Mouse (Mus musculus) lung, postnatal 36 days (tissue): ENCODE measurements around the gene Ndufc1.
"Not testable (repeated sequence)": the region's sequence is repeated elsewhere in the genome, so short reads cannot be mapped to it uniquely, and the experiment has no call there.

Source experiments
- DNase-seq: peaks from one replicate; pipeline ENCODE4 v3.0.0; 2022; ENCODE audit warnings: mixed read lengths

Gene Ndufc1

GRCm38 (mm10) chr3:51408561-51409183, at the start of gene Ndufc1:
Gene Ndufc1 (minus strand): TSS chr3:51408988.
- peak; percentile 98 for DNase-seq

GRCm38 (mm10) chr3:51434871-51435595, 26.2 kb upstream of the Ndufc1 start:
- DNase-seq, result no peak

- not testable (repeated sequence) for DNase-seq
Observed at GRCm38 (mm10) chr3:51434364-51434763, 25.6 kb upstream of the Ndufc1 start.

- DNase-seq, result no peak
Observed at GRCm38 (mm10) chr3:51425394-51425793, 16.6 kb upstream of the Ndufc1 start.

- DNase-seq, result no peak
Observed at GRCm38 (mm10) chr3:51421921-51422320, 13.1 kb upstream of the Ndufc1 start.

- DNase-seq, result no peak
Observed at GRCm38 (mm10) chr3:51417966-51418365, 9.2 kb upstream of the Ndufc1 start.

GRCm38 (mm10) chr3:51417485-51417884, 8.7 kb upstream of the Ndufc1 start:
- DNase-seq, result no peak

GRCm38 (mm10) chr3:51417135-51417458, 8.3 kb upstream of the Ndufc1 start:
- no peak for DNase-seq

GRCm38 (mm10) chr3:51416364-51417134, 7.8 kb upstream of the Ndufc1 start:
- DNase-seq, result peak; percentile 53

- DNase-seq, result no peak
Observed at GRCm38 (mm10) chr3:51416073-51416363, 7.2 kb upstream of the Ndufc1 start.

GRCm38 (mm10) chr3:51415098-51416072, 6.6 kb upstream of the Ndufc1 start, which contains the start of gene Naa15:
Gene Naa15 (plus strand): TSS chr3:51415148.
- peak; percentile 96 for DNase-seq

GRCm38 (mm10) chr3:51413276-51413675, 4.5 kb upstream of the Ndufc1 start:
- no peak for DNase-seq

- no peak for DNase-seq
Observed at GRCm38 (mm10) chr3:51412457-51412856, 3.7 kb upstream of the Ndufc1 start.

GRCm38 (mm10) chr3:51407870-51408560, 773 bp downstream of the Ndufc1 start:
- peak; percentile 10 for DNase-seq

GRCm38 (mm10) chr3:51402628-51403027, 6.2 kb downstream of the Ndufc1 start:
- no peak for DNase-seq

GRCm38 (mm10) chr3:51402054-51402453, 6.7 kb downstream of the Ndufc1 start:
- not testable (repeated sequence) for DNase-seq

- no peak for DNase-seq
Observed at GRCm38 (mm10) chr3:51400682-51401081, 8.1 kb downstream of the Ndufc1 start.

- DNase-seq, result no peak
Observed at GRCm38 (mm10) chr3:51399531-51399930, 9.3 kb downstream of the Ndufc1 start.

GRCm38 (mm10) chr3:51398667-51399066, 10.1 kb downstream of the Ndufc1 start:
- no peak for DNase-seq

- DNase-seq, result no peak
Observed at GRCm38 (mm10) chr3:51397700-51398299, 11.0 kb downstream of the Ndufc1 start.

- DNase-seq, result peak; percentile 71
Observed at GRCm38 (mm10) chr3:51396219-51397068, 12.3 kb downstream of the Ndufc1 start, which contains the start of gene Mgarp. Gene Mgarp (minus strand): TSS chr3:51396738.
